Mouse (Mus musculus) MEL (cell line): ENCODE results near the gene Tmem144. TPM values are rescaled to one million over a fixed set of nuclear protein-coding genes. Genes with fewer than 3 reads are reported as not detected.

Source experiments
- DNase-seq: peaks from one replicate; pipeline ENCODE4 v3.0.0; 2011; ENCODE audit warnings: low read depth, low spot score
- H3K27ac ChIP-seq: 2 replicates; pipeline ENCODE4 v1.5.1; 2012; ENCODE audit warnings: low read depth, mild to moderate bottlenecking, control low read depth, low read length, moderate library complexity; ENCODE audit not compliant: control insufficient read depth
- H3K27me3 ChIP-seq, 2 experiments: fragments of 150-350 bp in 1 of 2; sonication (generic) in 1 of 2; 2 replicates each; pipeline ENCODE4 v1.6.1; 2012; ENCODE audit warnings: low read length in 2 of 2, mild to moderate bottlenecking in 2 of 2, improper control_type of control experiment in 1 of 2, moderate library complexity in 1 of 2; ENCODE audit not compliant: insufficient read depth in 2 of 2, control insufficient read depth in 1 of 2
- H3K36me3 ChIP-seq, 2 experiments: 2 replicates each; pipeline ENCODE4 v1.6.1; 2012 to 2014; ENCODE audit warnings: low read length in 2 of 2, improper control_type of control experiment in 1 of 2, inconsistent platforms in 1 of 2, mild to moderate bottlenecking in 1 of 2; ENCODE audit not compliant: insufficient read depth in 2 of 2, control insufficient read depth in 1 of 2
- H3K4me1 ChIP-seq, 2 experiments: fragments of 150-350 bp in 1 of 2; sonication (generic) in 1 of 2; 2 replicates each; pipeline ENCODE4 v1.6.1; 2012; ENCODE audit warnings: low read length in 2 of 2, improper control_type of control experiment in 1 of 2, mild to moderate bottlenecking in 1 of 2; ENCODE audit not compliant: insufficient read depth in 2 of 2, control insufficient read depth in 1 of 2
- H3K4me3 ChIP-seq, 2 experiments: fragments of 150-350 bp in 1 of 2; sonication (generic) in 1 of 2; 2 replicates each; pipeline ENCODE4 v1.5.1; 2012; ENCODE audit warnings: low read depth in 2 of 2, low read length in 2 of 2, mild to moderate bottlenecking in 2 of 2, moderate library complexity in 2 of 2, control low read depth in 1 of 2, improper control_type of control experiment in 1 of 2; ENCODE audit not compliant: control insufficient read depth in 1 of 2, insufficient read depth in 1 of 2
- H3K79me2 ChIP-seq: 2 replicates; pipeline ENCODE4 v1.6.1; 2012; ENCODE audit warnings: mild to moderate bottlenecking, low read length, moderate library complexity; ENCODE audit not compliant: control insufficient read depth, poor library complexity, insufficient read depth
- H3K9ac ChIP-seq: 2 replicates; pipeline ENCODE4 v1.6.1; 2012; ENCODE audit warnings: low read depth, mild to moderate bottlenecking, control low read depth, low read length, moderate library complexity; ENCODE audit not compliant: control insufficient read depth, poor library complexity, severe bottlenecking
- H3K9me3 ChIP-seq: fragments of 150-350 bp; sonication (generic); replicated peaks from 2 replicates; pipeline ENCODE4 v1.6.1; 2012; ENCODE audit warnings: mild to moderate bottlenecking, low read length, improper control_type of control experiment, moderate library complexity; ENCODE audit not compliant: insufficient read depth
- CHD1 ChIP-seq: IDR thresholded peaks from 2 replicates; pipeline ENCODE4 v1.6.1; 2012; ENCODE audit warnings: low read depth, mild to moderate bottlenecking, inconsistent platforms, low read length, improper control_type of control experiment
- CHD2 ChIP-seq: IDR thresholded peaks from 2 replicates; pipeline ENCODE4 v1.6.1; 2011; ENCODE audit warnings: low read length, improper control_type of control experiment
- ELF1 ChIP-seq: IDR thresholded peaks from 2 replicates; pipeline ENCODE4 v1.6.1; 2014; ENCODE audit warnings: low read depth, mild to moderate bottlenecking, inconsistent platforms, low read length, improper control_type of control experiment, moderate library complexity
- EP300 ChIP-seq, 2 experiments: IDR thresholded peaks; 2 replicates each; pipeline ENCODE4 v1.6.1; 2011; ENCODE audit warnings: improper control_type of control experiment in 2 of 2, low read length in 2 of 2, low read depth in 1 of 2, mild to moderate bottlenecking in 1 of 2
- ETS1 ChIP-seq: IDR thresholded peaks from 2 replicates; pipeline ENCODE4 v1.6.1; 2012; ENCODE audit warnings: low read depth, mild to moderate bottlenecking, inconsistent platforms, low read length, improper control_type of control experiment, moderate library complexity
- GABPA ChIP-seq: IDR thresholded peaks from 2 replicates; pipeline ENCODE4 v1.6.1; 2012; ENCODE audit warnings: low read depth, mild to moderate bottlenecking, inconsistent platforms, low read length, improper control_type of control experiment, moderate library complexity
- JUND ChIP-seq: IDR thresholded peaks from 2 replicates; pipeline ENCODE4 v1.6.1; 2011; ENCODE audit warnings: low read depth, mild to moderate bottlenecking, improper control_type of control experiment, low read length
- KAT2A ChIP-seq: conservative IDR thresholded peaks from 2 replicates; pipeline ENCODE4 v1.6.1; 2012; ENCODE audit warnings: low read depth, low read length, improper control_type of control experiment, inconsistent platforms
- MAX ChIP-seq: IDR thresholded peaks from 2 replicates; pipeline ENCODE4 v1.6.1; 2011; ENCODE audit warnings: low read length, improper control_type of control experiment
- MAZ ChIP-seq: IDR thresholded peaks from 2 replicates; pipeline ENCODE4 v1.6.1; 2012; ENCODE audit warnings: low read depth, mild to moderate bottlenecking, inconsistent platforms, low read length, improper control_type of control experiment
- MYB ChIP-seq: IDR thresholded peaks from 2 replicates; pipeline ENCODE4 v1.6.1; 2011; ENCODE audit warnings: mild to moderate bottlenecking, low read depth, low read length, improper control_type of control experiment
- NRF1 ChIP-seq: IDR thresholded peaks from 2 replicates; pipeline ENCODE4 v1.6.1; 2014; ENCODE audit warnings: low read depth, mild to moderate bottlenecking, inconsistent platforms, low read length, improper control_type of control experiment, moderate library complexity; ENCODE audit not compliant: poor library complexity, insufficient read depth, severe bottlenecking
- POLR2A ChIP-seq, 2 experiments: IDR thresholded peaks; 2 replicates each; pipeline ENCODE4 v1.6.1; 2011 to 2012; ENCODE audit warnings: low read length in 2 of 2, mild to moderate bottlenecking in 2 of 2, control low read depth in 1 of 2, improper control_type of control experiment in 1 of 2, low read depth in 1 of 2, moderate library complexity in 1 of 2; ENCODE audit not compliant: control insufficient read depth in 1 of 2, insufficient read depth in 1 of 2, poor library complexity in 1 of 2
- POLR2AphosphoS5 ChIP-seq: IDR thresholded peaks from 2 replicates; pipeline ENCODE4 v1.6.1; 2012; ENCODE audit warnings: low read depth, borderline replicate concordance, mild to moderate bottlenecking, inconsistent platforms, low read length, moderate library complexity, mixed read lengths
- RAD21 ChIP-seq: IDR thresholded peaks from 2 replicates; pipeline ENCODE4 v1.6.1; 2011; ENCODE audit warnings: mild to moderate bottlenecking, low read depth, low read length, improper control_type of control experiment
- UBTF ChIP-seq: IDR thresholded peaks from 2 replicates; pipeline ENCODE4 v1.6.1; 2012; ENCODE audit warnings: low read depth, mild to moderate bottlenecking, inconsistent platforms, low read length, improper control_type of control experiment, moderate library complexity, borderline replicate concordance; ENCODE audit not compliant: insufficient read depth
- ZC3H11A ChIP-seq: IDR thresholded peaks from 2 replicates; pipeline ENCODE4 v1.6.1; 2012; ENCODE audit warnings: low read depth, mild to moderate bottlenecking, inconsistent platforms, low read length, improper control_type of control experiment
- ZNF384 ChIP-seq: IDR thresholded peaks from 2 replicates; pipeline ENCODE4 v1.6.1; 2012; ENCODE audit warnings: low read depth, mild to moderate bottlenecking, inconsistent platforms, low read length, improper control_type of control experiment
- polyA plus RNA-seq, 2 experiments: library from polyadenylated mRNA; stranded (reverse) in 1 of 2; unstranded in 1 of 2; fragments of >175 nt in 1 of 2; fragments of >200 nt in 1 of 2; gene quantifications; 2 replicates each; pipeline versions ENCODE4 v1.2.1 to v1.2.4; 2012; ENCODE audit warnings: low replicate concordance in 2 of 2, low read depth in 1 of 2; ENCODE audit not compliant: insufficient read length in 2 of 2, insufficient read depth in 1 of 2, missing spikeins in 1 of 2
- total RNA-seq: library from RNA; depleted of rRNA; stranded (reverse); fragments of 300-350 nt; gene quantifications from 2 replicates; pipeline ENCODE4 v1.2.3, GENCODE M21; 2012

The Tmem144 gene
- total and polyA plus RNA-seq, 3 experiments, result 0.04 to 0.25 TPM; not detected in 1

DNA sequence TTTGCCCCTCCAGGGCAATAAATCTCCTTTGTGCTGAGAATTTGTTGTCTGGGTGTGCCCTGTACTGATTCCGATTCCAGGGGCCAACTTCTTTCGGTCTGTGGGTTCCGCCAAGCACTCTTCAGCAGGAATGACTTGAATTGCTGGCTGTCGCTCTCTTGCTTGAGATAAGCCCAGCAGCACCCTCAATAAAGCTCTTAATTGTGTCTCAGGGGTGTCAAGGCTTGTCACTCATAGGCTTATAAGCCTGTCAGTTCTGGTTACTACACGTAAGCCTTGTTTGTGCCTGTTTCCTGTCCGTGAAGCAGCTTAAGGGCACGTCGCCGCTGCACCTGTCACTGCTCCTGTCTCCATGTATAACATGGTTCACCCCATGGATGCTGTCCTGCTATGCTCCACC, 26.7 kb upstream of the Tmem144 start:
- Histone ChIP-seq H3K4me3 (no peak overlapping the region), H3K36me3 (no peaks in the 10 kb centered on the region), H3K79me2 (no peaks in the 10 kb centered on the region), H3K9me3 (no peaks in the 10 kb centered on the region), H3K27ac (no peak overlapping the region), H3K27me3 (peaks cover 4 to 11% of the 10 kb centered on the region in 2 experiments), H3K9ac (no peak overlapping the region), H3K4me1 (no peaks in the 10 kb centered on the region; a peak in 1 of 4 replicates)
- TF ChIP-seq EP300 (IDR thresholded peaks at IDR 0.05; ENCODE audit: low read depth in 1 of 2, low read length in 2 of 2) (no peak), GABPA (no peak), ELF1 (no peak), POLR2AphosphoS5 (no peak), CHD1 (no peak), POLR2A (IDR thresholded peaks at IDR 0.05; ENCODE audit: control insufficient read depth in 1 of 2, insufficient read depth in 1 of 2, low read depth in 1 of 2, low read length in 2 of 2, poor library complexity in 1 of 2) (no peak), MAZ (no peak), KAT2A (no peak), ZNF384 (no peak), ETS1 (no peak), ZC3H11A (no peak), MYB (no peak), MAX (no peak), UBTF (no peak), CHD2 (no peak), JUND (no peak)
- DNase-seq, result no peak

DNA sequence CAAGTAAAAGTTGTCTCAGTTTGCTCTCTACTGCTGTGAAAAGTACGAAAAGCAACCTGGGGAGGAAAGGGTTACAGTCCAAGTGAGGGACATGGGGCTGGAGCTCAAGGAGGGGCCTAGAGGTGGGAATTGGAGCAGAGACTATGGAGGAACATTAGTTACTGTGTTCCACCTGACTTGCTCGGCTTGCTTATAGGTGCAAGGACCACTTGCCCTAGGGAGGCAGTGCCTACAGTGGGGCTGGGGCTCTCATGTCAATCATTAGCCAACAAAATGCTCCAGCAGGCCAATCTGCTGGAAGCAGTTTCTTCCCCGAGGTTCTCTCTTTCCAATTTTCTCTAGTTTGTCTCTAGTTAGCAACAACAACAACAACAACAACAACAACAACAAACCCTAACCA, 25.8 kb upstream of the Tmem144 start:
- H3K4me1 ChIP-seq, result no peaks in the 10 kb centered on the region
- TF ChIP-seq CHD1, result no peak
- TF ChIP-seq NRF1, result no peak
- no peak for TF ChIP-seq ZNF384
- no peak for TF ChIP-seq RAD21
- no peak for TF ChIP-seq ELF1
- peaks cover 7 to 13% of the 10 kb centered on the region in 2 experiments for H3K27me3 ChIP-seq
- no peaks in the 10 kb centered on the region for H3K9me3 ChIP-seq
- no peak overlapping the region for H3K9ac ChIP-seq
- DNase-seq, result no peak
- no peak overlapping the region for H3K27ac ChIP-seq
- no peak overlapping the region for H3K4me3 ChIP-seq
- H3K36me3 ChIP-seq, result no peaks in the 10 kb centered on the region
- no peaks in the 10 kb centered on the region for H3K79me2 ChIP-seq
